Mouse (Mus musculus): Measurements from ENCODE around the gene Pcgf1.

The Pcgf1 gene

GRCm38 (mm10) chr6:83077630-83078323 is at the start of gene Pcgf1:
TSS of gene Pcgf1 (plus strand) at chr6:83077869.
- no peak for DNase-seq (ENCODE audit: extremely low read depth, insufficient read length, low spot score)

GRCm38 (mm10) chr6:83029777-83030176 is 47.9 kb upstream of the Pcgf1 start:
- DNase-seq (ENCODE audit: extremely low read depth, insufficient read length, low spot score): no peak

GRCm38 (mm10) chr6:83031111-83031510 is 46.6 kb upstream of the Pcgf1 start:
- no peak for DNase-seq (ENCODE audit: extremely low read depth, insufficient read length, low spot score)

GRCm38 (mm10) chr6:83031921-83032590 is 45.6 kb upstream of the Pcgf1 start:
- DNase-seq (ENCODE audit: extremely low read depth, insufficient read length, low spot score): no peak

- DNase-seq (ENCODE audit: extremely low read depth, insufficient read length, low spot score): peak; percentile 70
Observed at GRCm38 (mm10) chr6:83032769-83033191, 44.9 kb upstream of the Pcgf1 start.

- DNase-seq (ENCODE audit: extremely low read depth, insufficient read length, low spot score): peak; percentile 82
Observed at GRCm38 (mm10) chr6:83033249-83034185, 44.2 kb upstream of the Pcgf1 start, which contains the start of the genes Dok1 and Loxl3. TSS of gene Dok1 (minus strand) at chr6:83033471. TSS of gene Loxl3 (plus strand) at chr6:83034173.

GRCm38 (mm10) chr6:83034463-83035055 is 43.1 kb upstream of the Pcgf1 start:
- DNase-seq (ENCODE audit: extremely low read depth, insufficient read length, low spot score): no peak

- DNase-seq (ENCODE audit: extremely low read depth, insufficient read length, low spot score): no peak
Observed at GRCm38 (mm10) chr6:83037188-83037587, 40.5 kb upstream of the Pcgf1 start.

GRCm38 (mm10) chr6:83038496-83039012 is 39.1 kb upstream of the Pcgf1 start:
- DNase-seq (ENCODE audit: extremely low read depth, insufficient read length, low spot score): no peak

GRCm38 (mm10) chr6:83040601-83041000 is 37.1 kb upstream of the Pcgf1 start:
- no peak for DNase-seq (ENCODE audit: extremely low read depth, insufficient read length, low spot score)

GRCm38 (mm10) chr6:83043561-83043960 is 34.1 kb upstream of the Pcgf1 start:
- DNase-seq (ENCODE audit: extremely low read depth, insufficient read length, low spot score): no peak

GRCm38 (mm10) chr6:83043993-83044392 is 33.7 kb upstream of the Pcgf1 start:
- DNase-seq (ENCODE audit: extremely low read depth, insufficient read length, low spot score): no peak

GRCm38 (mm10) chr6:83044742-83045141 is 32.9 kb upstream of the Pcgf1 start:
- DNase-seq (ENCODE audit: extremely low read depth, insufficient read length, low spot score): peak; percentile 49

- DNase-seq (ENCODE audit: extremely low read depth, insufficient read length, low spot score): no peak
Observed at GRCm38 (mm10) chr6:83049367-83049766, 28.3 kb upstream of the Pcgf1 start.

- peak; percentile 59 for DNase-seq (ENCODE audit: extremely low read depth, insufficient read length, low spot score)
Observed at GRCm38 (mm10) chr6:83053136-83053960, 24.3 kb upstream of the Pcgf1 start.

GRCm38 (mm10) chr6:83054074-83054851 is 23.4 kb upstream of the Pcgf1 start, which contains the start of gene Aup1:
TSS of gene Aup1 (plus strand) at chr6:83054521.
- DNase-seq (ENCODE audit: extremely low read depth, insufficient read length, low spot score): peak; percentile 98

GRCm38 (mm10) chr6:83054871-83055431 is 22.7 kb upstream of the Pcgf1 start, which contains the start of gene Htra2:
TSS of gene Htra2 (minus strand) at chr6:83055273.
- no peak for DNase-seq (ENCODE audit: extremely low read depth, insufficient read length, low spot score)

- DNase-seq (ENCODE audit: extremely low read depth, insufficient read length, low spot score): no peak
Observed at GRCm38 (mm10) chr6:83057790-83058189, 19.9 kb upstream of the Pcgf1 start, which contains the start of gene Dqx1. TSS of gene Dqx1 (plus strand) at chr6:83057844.

Data from 3134 (cell line).